Mouse (Mus musculus) left cerebral cortex, postnatal 10 days (tissue): Measurements from ENCODE around the gene Zmiz1. TPM values are rescaled to one million over a fixed set of nuclear protein-coding genes. Genes with fewer than 3 reads are reported as not detected.

Experiments used
- DNase-seq, 2 experiments: peaks; one replicate each; pipeline ENCODE4 v3.0.0; 2021 to 2022; ENCODE audit warnings: low spot score in 2 of 2, mixed read lengths in 1 of 2; ENCODE audit errors: extremely low spot score in 1 of 2
- intact Hi-C: fragments of 180-260 bp; cut with DNase I; formaldehyde crosslinking; loops from one replicate; pipeline ENCODE4 v1.15.1; 2025
- total RNA-seq, 2 experiments: library from RNA; stranded (reverse); gene quantifications; 2 replicates each; pipeline ENCODE4 v1.2.3; 2021

Gene Zmiz1
- total RNA-seq, 2 experiments from 2014 or later: 105 to 106 TPM

- intact Hi-C loops: loop anchor here (5.0 to 10.0 kb wide), 4 partner anchors 99 to 527 kb away; no protein-coding TSS in a partner anchor
- DNase-seq: no peak
Observed at GRCm38 (mm10) chr14:25561716-25562115, 102.7 kb downstream of the Zmiz1 start.

DNA sequence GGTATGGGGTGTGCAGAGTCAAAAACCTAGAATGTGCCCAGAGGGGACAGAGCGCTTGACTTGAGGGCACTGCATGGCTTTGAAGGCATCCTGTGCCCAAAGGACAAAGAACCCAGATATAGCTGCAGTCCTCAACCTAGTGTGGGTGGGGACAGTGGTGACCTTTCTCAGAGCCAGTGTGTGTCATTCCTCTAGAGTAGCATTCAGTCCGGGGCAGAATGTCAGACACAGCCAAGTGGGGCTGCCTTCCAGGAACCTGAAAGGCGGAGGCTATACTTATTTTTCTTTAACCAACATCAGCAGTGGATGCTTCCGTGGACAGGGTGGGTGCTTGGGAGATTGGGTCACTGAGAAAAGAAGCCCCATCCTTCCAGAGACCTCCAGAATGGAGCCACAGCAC is 103.5 kb downstream of the Zmiz1 start:
- DNase-seq: no peak
- intact Hi-C loops: loop anchor here (5.0 to 10.0 kb wide), 4 partner anchors 100 to 528 kb away; no protein-coding TSS in a partner anchor

GRCm38 (mm10) chr14:25562909-25563308 is 103.9 kb downstream of the Zmiz1 start:
- intact Hi-C loops: loop anchor here (5.0 to 10.0 kb wide), 4 partner anchors 101 to 528 kb away; no protein-coding TSS in a partner anchor
- no peak for DNase-seq

DNA sequence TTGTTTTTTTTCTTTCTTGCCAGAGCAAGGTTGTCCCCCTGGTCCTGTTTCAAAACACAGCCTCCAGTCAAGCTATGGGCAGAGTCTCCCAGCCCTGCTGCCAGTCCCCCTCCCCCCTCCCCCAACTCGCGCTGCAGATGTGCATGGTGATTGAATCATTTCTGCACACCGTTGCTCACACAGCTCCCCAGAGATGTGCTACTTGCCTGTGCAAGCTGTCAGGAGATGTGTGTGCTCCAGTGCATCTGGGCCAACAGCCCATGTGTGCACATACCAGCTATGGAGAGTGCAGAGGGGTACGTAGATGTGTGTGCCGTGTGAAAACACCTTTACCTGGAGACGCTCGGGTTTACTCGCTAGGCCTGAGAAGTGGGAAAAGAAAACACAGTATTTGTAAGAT is 105.6 kb downstream of the Zmiz1 start:
- DNase-seq: no peak
- intact Hi-C loops: loop anchor here (2.0 to 10.0 kb wide), 5 partner anchors 102 to 1064 kb away; no protein-coding TSS in a partner anchor

DNA sequence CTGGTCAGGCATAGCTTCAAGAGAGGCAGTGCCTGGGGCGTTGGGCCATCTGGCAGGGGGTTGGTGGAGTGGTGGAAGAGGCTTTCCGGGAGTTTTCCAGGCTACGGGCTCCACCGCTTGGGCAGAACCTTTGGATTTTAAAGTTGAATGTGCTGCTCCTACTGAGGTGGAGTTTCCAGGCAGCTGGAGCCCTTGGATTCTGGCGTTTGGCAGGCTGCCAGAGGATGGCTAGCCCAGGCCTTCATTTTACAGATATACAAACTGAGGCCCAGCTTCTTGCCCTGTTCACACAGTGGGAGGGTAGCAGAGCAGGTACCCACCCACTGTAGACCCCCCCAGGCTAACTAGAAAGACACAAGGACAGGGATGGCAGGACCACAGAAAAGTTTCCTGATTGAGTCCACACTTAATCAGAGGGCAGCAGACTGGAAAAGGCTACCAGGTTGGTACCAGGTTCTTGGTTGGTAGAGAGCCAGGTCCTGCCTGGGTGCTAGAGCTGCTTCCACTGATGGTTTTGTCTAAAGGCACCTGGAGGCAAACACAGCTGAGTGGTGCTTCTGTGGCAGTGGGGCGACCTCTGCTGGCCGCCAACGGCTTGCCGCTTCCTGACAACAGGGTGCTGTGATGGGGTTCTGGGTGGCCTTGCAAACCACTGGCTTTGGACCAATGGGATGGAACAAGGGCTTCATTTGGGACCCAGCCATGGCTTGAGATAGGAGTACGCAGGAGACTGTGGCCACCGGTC is 106.5 kb downstream of the Zmiz1 start:
- intact Hi-C loops: loop anchor here (2.0 to 10.0 kb wide), 4 partner anchors 191 to 1065 kb away; no protein-coding TSS in a partner anchor
- DNase-seq: peak; percentile 81 to 87

- peak in 1 of 2 experiments; percentile 70 for DNase-seq
- intact Hi-C loops: loop anchor here (10.0 kb wide), 3 partner anchors 192 to 532 kb away; no protein-coding TSS in a partner anchor
Observed at GRCm38 (mm10) chr14:25567245-25567644, 108.3 kb downstream of the Zmiz1 start.

DNA sequence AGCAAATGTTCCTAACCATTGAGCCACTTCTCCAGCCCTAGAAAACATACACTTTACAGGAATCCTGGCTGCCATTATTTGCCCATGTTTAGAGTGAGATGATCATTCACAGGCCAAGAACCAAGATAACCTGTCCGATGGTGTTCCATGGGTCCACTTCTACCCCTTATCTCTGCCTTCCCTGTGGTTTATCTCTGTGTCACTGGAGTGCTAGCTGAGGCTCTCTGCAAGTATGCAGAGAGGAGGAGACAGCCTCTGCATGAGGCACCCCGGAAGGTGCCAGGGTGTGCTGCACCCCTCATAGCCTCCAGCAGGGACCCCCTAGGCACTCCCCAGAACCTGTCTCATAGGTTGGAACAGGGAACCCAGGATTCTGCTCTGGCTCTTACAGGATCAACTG is 108.9 kb downstream of the Zmiz1 start:
- intact Hi-C loops: loop anchor here (10.0 kb wide), 3 partner anchors 193 to 533 kb away; no protein-coding TSS in a partner anchor

GRCm38 (mm10) chr14:25574047-25574870 is 115.3 kb downstream of the Zmiz1 start:
- intact Hi-C loops: no loop called here
- DNase-seq: peak in 1 of 2 experiments; percentile 35

More for the DNA sequence above, 108.9 kb downstream of the Zmiz1 start:
- DNase-seq: no peak

DNA sequence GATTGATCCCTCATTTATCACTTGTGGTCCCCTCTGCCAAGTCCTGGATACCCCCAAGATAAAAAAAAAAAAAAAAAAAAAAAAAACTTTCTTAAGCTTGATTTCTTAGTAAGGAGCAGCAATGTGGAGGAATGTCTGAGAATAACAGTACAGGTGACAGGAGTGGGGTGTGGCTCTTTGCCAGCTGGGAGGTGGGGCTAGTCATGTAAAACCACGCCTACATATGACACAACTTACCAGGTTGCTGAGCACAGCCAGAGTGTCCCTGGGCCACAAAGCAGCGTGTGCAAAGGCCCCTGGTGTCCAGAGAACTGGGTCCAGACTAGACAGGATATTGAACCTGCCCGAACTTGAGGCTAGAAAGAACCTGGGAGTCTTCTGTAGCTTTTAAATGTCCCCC is 117.7 kb downstream of the Zmiz1 start:
- peak in 1 of 2 experiments; percentile 30 for DNase-seq
- intact Hi-C loops: no loop called here

- peak in 1 of 2 experiments; percentile 71 for DNase-seq
- intact Hi-C loops: no loop called here
Observed at GRCm38 (mm10) chr14:25577431-25577830, 118.4 kb downstream of the Zmiz1 start.

- intact Hi-C loops: no loop called here
- no peak for DNase-seq
Observed at GRCm38 (mm10) chr14:25579597-25579996, 120.6 kb downstream of the Zmiz1 start.

- intact Hi-C loops: no loop called here
- DNase-seq: no peak
Observed at GRCm38 (mm10) chr14:25580397-25580796, 121.4 kb downstream of the Zmiz1 start.

DNA sequence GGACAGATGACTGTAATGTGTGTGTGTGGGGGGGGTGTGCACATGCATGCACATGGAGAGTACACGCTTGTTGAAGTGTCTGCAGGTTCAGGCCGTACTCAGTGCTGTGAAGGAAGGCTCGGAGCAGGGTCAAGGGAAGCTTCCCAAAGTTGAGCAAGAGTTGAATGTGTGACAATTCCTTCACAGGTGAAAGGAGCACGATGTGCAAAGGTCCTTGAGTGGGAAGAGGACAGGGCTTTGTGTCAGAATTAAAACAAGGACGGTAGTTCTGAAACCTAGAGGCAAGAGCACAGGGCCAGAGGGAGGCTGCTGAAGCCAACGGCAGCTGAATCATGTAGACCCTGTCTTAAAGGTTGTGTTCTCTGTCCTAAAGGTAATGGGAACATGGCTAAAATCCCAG is 123.6 kb downstream of the Zmiz1 start:
- intact Hi-C loops: no loop called here

DNA sequence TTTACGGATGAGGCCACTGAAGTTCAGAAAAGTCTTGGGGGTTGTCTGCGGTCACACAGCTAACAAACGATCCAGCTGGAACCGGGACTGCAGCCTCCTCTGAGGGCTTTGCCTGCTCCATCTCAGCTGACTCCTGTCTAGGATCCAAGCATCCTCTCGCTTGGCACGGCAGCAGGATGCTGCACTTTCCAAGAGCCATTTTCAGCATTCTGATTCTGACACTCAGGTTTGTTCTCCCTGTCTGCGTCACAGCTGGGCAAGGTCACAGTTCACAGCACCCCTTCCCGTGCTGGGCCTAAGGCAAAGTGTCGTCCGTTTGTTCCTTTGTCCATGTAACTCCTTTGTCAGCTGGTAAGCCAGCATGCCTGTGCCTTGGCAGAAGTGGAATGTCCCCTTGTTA is 124.9 kb downstream of the Zmiz1 start:
- peak in 1 of 2 experiments; percentile 18 for DNase-seq
- intact Hi-C loops: no loop called here

More for the DNA sequence above, 123.6 kb downstream of the Zmiz1 start:
- DNase-seq: no peak

DNA sequence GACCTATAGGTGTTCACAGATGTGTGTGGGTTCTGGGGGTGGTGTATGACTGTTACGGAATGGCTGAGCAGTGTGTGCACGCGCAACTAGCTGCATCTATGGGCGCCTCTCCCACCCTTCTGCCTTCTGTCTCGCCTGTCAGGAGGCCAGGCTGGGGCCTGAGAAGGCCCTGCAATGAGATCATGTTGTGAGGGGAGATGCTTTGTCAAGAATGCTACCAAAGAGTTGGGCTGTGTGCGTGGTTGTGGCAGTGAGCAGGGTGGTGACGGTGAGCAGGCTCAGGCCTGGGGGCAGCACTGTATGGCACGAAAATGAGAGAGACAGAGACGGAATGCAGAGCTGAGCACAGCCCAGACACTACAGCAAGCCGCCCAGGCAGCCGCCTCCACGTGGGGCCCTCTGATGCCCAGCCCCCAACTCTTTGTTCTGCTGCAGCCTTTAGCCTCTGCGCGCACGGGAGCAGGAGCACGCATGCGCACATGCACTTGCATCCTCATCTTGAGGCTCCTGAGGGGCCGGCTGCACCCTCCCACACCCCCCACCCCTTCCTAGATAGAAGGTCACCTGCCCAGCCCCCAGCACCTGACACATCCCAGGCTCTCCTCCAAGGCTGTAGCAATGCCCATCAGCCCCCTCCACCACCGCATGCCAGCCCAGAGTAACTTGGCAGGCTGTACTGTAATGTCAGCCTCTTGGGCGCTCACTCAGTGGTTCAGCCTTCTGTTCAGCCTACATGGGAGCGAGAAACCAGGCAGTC is 126.7 kb downstream of the Zmiz1 start:
- intact Hi-C loops: no loop called here
- peak in 1 of 2 experiments; percentile 78 for DNase-seq

GRCm38 (mm10) chr14:25586846-25587486 is 128.0 kb downstream of the Zmiz1 start:
- no peak for DNase-seq
- intact Hi-C loops: no loop called here

DNA sequence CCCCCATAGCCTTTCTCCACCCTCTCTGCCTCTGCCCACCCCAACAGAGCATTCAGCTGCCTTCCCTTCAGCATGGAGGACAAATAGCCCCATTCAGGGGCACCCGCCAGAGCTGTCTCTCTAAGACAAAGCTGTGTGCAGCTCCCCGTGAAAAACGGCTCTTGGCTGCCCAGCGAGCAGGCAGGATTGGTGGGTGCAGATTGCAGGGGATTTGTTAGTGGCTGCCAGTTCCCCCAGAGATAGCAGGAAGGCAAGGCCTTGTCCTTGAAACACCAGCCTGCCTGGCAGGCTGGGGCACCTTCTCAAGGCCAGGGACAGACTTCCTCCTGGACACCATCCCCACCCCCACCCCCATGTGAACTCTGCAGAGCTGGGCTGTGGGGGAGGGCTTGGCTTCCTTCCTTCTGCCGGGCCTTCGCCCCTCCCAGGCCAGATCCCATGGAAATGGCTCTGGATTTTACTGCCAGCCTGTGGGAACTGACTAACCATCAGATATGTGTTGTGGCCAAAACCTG is 128.6 kb downstream of the Zmiz1 start:
- intact Hi-C loops: no loop called here
- peak in 1 of 2 experiments; percentile 72 for DNase-seq

GRCm38 (mm10) chr14:25588156-25588555 is 129.2 kb downstream of the Zmiz1 start:
- no peak for DNase-seq
- intact Hi-C loops: no loop called here
